Mouse (Mus musculus): ENCODE data around the gene Ust.

Ust gene

DNA sequence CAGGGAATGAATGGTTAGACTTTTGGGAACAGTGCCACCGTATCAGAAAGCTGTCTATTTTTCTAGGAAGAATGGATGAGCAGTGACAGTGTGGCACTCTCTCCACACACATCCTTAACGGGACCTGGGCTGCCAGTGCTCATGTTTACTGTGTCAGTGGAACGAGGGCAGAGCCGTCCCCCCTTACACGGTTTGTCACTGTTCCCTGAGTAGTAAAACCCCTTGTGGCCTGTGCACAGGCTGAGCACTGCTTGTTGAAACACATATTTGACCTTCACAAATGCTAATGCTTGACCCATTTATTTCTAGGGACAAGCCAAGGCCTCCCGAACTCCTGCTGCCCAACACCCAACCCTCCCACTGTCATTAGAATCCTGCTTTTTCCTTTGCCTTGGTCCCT lies 209.2 kb downstream of the Ust start:
- no peak for DNase-seq

GRCm38 (mm10) chr10:8304211-8304610 lies 214.4 kb downstream of the Ust start:
- DNase-seq = no peak

GRCm38 (mm10) chr10:8299166-8299565 lies 219.5 kb downstream of the Ust start:
- peak; percentile 36 for DNase-seq

- DNase-seq = no peak
These were observed 221.4 kb downstream of the Ust start for GRCm38 (mm10) chr10:8297214-8297613.

DNA sequence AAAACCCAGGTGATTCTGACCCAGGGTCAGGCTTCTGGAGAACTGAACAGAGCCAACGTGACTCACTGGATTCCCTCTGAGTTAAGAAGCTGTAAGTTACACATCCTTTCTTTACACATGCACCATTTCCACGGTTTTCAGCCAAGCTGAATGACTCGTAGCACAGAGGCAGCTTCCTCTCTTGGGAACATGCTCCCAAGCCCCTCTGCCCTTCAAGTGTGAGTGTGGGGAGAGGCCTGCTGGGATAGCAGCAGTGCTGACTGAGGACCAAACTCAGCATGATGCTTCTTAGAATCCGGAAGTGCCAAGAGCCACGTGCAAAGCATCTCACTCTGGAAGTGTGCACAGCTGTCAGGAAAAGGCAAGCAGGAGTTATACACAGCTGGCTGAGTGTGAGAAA lies 228.0 kb downstream of the Ust start:
- DNase-seq = no peak

DNA sequence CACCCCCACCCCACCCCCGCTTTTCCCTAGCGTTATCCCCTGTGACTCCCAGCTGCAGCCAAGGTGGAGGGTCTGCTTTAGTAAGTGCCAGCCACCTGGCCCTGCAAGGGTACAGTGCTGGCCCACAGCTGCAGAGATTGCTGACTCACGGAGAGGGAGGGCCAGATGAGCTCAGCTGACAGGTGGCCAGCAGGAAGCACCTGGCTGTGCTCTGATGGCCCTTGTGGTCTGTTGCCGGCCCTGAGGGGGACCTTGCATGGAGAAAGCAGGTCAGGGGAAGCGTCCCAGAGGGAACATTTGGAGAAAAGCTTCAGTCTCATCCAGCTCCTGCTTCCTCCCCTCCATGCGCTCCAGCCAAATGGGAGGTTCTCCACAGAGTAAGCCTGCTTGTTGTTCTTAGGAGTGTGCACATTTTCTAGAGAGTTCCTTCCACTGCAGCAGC lies 231.3 kb downstream of the Ust start:
- no peak for DNase-seq

DNA sequence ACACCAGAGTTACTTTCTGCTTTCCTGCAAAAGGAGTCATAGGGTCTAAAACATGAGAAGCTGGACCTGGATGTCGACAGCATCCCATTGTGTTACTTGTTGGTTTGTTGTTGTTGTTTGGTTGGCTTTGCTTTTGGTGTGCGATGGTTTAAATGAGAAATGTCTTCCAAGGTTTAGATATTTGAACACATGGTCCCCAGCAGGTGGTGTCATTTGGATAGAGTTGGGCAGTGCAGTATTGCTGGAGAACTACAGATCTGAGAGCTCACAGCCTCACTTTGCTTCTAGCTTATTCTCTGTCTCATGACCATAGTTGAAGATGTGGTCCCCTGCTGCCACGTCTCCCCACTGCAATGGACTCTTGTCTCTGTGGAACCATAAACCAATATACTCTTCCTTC lies 234.6 kb downstream of the Ust start:
- no peak for DNase-seq

DNA sequence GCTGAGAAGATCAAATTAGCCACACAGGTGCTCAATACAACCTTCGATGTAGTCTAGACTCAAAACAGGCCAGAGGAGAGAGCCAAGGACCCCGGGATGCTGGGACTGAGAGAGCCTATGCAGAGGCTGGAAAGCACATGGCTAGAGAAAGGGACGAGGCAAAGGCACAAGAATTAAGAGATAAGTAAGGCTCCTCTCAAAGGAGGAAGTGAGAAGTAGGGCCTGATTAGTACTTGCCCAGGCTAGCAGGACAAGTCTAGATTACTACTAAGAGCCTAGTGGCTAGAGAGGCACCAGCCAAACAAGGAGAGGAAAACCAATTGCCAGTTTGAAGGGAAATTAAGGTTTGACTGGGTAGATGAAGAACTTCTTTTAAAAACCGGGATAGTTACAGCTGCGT lies 241.5 kb downstream of the Ust start:
- no peak for DNase-seq

DNA sequence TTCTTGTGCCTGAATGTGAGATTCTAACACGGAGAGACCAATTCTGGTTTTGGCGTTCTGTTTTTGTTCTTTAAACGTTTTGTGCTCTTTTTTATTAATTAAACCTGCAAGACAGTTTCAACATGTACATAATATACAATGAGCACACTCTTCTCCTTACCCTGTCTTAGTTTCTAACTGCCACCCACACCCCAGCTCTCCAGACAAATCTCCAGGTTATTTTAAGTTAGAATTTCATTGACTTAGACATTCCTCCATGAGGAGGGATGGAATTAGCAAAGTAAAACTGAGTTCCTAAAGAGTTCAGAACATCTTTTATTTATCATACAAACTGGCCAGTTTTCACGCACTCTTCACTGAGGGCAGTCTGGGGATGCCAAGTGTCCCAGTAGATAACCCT lies 248.9 kb downstream of the Ust start:
- no peak for DNase-seq

DNA sequence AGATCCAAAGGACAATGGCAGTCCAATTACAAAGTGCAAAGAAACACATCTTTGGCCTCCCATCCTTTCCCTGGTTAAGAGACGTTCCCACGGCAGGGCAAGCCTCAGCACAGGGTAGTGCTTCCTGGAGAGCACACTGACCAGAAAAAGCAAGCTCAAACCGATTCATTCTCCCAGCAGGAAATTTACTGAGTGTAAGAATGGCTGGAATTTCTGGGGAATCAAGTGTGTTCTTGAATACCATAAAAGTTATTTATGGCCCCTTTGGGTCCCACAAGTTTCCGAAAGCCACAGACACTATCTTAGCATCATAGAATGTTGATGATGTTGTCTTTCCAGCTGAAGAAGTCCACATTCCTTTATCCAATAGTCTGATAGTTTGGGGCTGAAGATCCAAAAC lies 258.9 kb downstream of the Ust start:
- DNase-seq = no peak

- no peak for DNase-seq
These were observed 268.6 kb downstream of the Ust start for GRCm38 (mm10) chr10:8250005-8250404.

DNA sequence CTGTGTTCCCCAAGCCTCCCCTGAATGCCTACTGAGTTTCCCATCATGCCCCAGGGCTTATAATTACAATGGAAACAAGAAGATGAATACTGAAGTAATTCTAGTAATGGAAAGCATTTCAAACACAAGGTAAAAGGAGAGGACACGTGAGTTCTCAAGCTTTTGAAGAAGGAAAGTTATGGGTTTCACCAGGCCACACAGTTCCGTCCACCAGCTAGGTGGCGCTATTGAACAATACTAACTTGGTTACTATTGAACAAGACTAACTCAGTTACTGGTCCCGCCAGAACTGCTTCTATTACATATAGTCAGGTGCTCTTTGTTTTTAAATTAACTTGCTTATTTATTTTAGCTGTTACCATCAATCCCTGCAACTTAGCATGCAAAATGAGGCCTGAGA lies 276.3 kb downstream of the Ust start:
- peak; percentile 49 for DNase-seq

DNA sequence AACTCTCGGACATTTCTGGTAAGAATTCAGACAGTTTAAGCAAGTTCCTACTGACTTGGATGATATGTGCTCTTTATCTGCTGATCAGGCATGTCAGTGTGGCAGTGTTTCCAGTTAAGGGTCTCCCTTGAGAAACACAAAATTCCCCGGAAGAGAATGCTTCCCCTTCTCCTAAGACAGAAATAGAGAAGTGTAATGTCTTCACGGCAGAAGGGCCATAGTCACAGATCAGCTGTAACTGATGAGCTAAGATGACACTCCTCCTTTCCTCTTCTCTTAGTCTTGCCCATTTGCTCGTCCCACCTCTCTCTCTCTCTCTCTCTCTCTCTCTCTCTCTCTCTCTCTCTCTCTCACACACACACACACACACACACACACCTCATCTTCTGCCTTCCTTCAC lies 277.9 kb downstream of the Ust start:
- no peak for DNase-seq

DNA sequence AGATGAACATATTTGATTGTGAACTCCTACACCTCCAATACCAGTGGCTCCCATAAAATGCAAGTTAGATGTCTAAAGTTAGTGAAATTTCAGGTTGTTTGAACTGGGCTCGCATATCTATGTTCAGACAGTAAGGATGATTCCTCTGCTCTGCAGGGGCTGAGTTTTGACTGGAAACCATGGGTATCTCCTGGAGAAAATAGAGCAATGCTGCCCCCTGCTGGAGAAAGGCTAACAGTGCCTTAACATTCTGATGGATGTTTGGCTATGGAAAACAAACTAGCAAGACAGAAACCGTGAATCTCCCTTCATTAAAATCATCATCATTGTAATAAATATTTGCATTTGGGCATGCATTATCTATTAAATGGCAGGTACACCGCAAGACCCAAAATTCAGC lies 278.4 kb downstream of the Ust start:
- DNase-seq = peak; percentile 51

DNA sequence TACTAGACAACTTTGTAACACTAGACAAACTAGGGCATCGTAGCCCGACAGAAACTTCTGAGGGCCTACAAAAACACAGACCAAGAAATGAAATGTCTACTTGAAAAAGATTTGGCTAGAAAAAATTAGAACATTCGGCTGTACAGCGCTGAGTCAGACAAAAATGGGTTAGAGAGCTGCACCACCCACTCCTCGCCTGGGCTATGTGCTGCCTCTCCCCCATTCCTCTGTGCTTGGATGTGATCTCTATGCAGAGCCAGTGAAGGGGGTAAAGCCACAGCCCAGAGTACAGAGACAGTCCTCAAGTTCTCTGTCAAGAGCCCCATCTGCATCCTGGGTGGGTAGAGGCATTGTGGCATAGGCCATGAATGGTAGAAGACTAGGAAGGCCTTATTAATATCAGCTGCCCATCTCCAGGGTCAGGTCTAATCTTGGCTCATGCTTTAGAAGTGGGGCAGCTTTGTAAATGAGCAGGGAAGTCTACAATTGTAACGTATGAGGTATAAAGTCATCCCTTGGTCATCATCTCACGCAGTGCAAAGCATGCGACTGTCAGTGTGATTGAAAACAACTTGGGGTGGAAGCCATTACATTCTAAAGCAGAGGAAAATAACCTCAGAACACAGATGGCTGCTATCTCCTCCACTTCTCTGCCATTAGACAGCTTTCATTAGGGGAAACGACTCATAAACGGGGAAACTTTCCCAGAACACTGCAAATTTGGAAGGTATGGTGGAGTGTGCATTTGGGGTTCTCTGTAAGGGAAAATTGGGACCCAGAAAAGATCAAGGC lies 281.6 kb downstream of the Ust start:
- DNase-seq = peak; percentile 65

DNA sequence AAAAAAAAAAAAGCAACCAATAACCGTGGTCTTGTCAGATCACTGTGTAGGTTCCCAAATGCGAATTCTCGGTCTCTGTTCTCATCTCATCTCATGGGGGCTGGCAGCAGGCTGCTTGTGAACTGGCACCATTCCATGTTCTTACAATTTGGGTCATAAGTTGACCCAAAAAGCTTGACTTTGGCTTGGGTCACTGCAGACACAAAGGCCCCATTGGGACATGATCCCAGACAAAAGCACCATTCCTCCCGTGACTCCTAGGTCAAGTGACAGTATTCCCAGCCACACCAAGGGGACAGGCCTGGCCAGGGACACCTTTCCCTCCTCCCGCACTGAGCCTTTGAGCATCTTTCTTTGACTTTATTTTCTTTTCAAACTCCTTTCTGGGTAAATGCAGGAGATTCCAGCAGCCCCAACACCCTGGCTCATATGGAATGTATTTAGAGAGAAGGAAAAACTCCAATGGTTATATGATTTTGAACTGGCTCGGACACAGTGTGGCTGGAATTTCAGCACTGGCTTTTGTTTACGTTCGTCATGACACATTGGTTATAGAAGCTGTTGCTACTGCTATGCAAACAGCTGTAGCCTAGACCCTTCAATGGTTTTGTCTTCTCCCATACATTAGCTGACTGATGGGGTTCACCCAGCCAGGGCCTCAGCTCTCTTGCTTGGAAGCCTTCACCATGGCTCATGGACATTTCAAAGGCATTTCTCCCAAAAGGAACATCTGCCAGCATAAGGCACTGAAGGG lies 285.3 kb downstream of the Ust start:
- DNase-seq = no peak

GRCm38 (mm10) chr10:8232535-8232934 lies 286.1 kb downstream of the Ust start:
- DNase-seq = no peak

- DNase-seq = no peak
These were observed 290.3 kb downstream of the Ust start for GRCm38 (mm10) chr10:8228375-8228743.

- DNase-seq = peak; percentile 75
These were observed 290.8 kb downstream of the Ust start for GRCm38 (mm10) chr10:8227705-8228374.

DNA sequence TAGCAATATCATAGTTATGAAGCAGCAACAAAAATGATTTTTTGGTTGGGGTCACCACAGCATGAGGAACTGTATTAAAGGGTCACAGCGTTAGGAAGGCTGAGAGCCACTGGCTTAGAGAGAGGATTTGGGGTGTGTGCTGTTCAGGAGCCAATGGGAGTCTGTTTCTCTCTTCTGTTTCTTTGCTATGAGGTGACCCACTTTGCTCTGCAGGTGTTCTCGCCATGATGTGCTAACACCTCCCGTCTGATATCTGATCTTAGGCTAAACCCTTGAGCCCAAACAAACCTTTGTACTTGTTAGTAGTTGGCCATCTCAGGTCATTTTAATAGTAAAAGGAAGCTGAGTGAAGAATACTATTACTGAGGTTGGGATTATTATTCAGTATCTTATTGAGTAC lies 292.0 kb downstream of the Ust start:
- DNase-seq = no peak

DNA sequence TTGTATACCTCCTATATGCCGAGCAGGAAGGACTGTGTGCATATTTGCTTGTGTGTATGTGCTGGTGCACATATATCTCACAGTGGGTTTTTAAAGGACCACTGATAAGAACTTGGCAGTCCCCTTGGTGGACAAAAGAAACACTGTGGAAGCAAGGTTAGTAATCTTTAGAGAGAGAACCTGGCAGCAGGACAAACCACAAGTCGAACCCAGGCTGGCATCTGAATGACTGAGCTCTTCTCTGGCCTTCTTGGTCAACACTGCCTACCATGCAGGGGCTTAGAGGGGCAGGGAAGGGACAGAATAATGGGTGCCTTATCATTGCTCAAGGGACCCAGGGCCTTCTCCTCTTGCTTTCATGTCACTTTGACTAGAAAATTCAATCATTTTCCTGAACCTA lies 294.0 kb downstream of the Ust start:
- no peak for DNase-seq

DNA sequence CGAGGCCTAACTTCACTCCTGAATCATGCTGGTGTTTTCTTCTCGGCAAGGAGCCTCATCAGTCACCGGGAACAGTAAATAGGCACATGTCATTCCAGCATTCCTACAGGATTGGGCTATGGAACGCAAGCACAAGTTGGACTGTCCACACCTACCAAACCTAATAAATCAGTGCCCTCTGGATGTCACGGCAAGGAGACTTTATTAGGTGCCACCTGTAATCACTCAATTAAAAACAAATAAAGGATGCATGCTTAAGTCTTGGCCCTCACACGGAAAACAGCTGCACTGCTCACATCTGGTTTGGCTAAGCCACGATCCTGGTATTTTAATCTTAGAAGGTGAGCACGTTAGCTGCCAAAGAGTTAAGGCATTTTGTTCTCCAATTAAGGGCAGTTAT lies 294.6 kb downstream of the Ust start:
- DNase-seq = no peak

DNA sequence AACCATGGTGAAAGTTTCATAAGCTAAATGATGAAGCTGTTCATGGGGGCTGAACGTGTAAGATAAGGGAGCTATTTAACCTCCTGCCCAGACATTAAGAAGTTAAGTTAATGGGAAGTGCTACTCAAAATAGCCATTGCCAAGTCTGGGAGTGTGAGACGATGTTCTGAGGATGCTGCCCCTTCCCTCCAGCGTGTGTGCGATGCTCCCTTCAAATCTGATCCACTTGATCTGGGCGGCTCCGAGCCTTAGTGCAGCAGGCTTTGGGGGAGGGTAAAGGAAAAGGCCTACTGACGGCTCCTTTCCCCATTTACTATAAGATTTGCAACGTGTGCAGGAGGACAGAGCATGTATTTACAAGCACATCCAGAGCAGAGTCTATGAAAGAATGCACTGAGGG lies 301.7 kb downstream of the Ust start:
- no peak for DNase-seq

- no peak for DNase-seq
These were observed 303.4 kb downstream of the Ust start for GRCm38 (mm10) chr10:8215181-8215580.

Measured in layer of hippocampus, adult 9-11 months (tissue).